Mouse (Mus musculus) cortical plate, adult 2 months (tissue): ENCODE results near the gene Krtap4-7.

Experiments used
- CTCF ChIP-seq: fragments of 200-500 bp; IDR thresholded peaks from 2 replicates; pipeline ENCODE4 v1.5.1; 2011; ENCODE audit warnings: mild to moderate bottlenecking, control low read depth, low read length; ENCODE audit not compliant: insufficient read depth; ENCODE audit errors: extremely low read depth
- POLR2A ChIP-seq: fragments of 200-500 bp; IDR thresholded peaks from 2 replicates; pipeline ENCODE4 v1.6.1; 2011; ENCODE audit warnings: mild to moderate bottlenecking, low read length, control low read depth; ENCODE audit not compliant: insufficient read depth; ENCODE audit errors: extremely low read depth

DNA sequence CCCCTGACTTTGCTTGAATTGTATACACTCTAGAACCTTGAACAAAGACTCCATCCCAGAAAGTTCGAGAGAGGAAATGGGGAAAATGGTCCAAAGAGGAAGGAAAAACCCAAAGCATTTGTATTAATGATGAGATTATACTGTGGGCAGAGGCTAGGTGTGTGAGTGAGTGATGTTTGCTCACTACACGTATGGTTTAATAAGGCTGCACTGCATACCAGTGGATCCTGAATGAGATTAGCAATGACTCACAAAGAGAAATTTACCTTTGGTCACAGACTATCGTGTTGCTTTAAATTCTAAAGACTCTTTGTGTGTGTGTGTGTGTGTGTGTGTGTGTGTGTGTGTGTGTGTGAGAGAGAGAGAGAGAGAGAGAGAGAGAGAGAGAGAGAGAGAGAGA, 13.0 kb downstream of the Krtap4-7 start:
- no peak for TF ChIP-seq CTCF
- no peak for TF ChIP-seq POLR2A
